Comparison of ENCODE assay signal across 27 mouse cellular contexts in the genomic region with DNA sequence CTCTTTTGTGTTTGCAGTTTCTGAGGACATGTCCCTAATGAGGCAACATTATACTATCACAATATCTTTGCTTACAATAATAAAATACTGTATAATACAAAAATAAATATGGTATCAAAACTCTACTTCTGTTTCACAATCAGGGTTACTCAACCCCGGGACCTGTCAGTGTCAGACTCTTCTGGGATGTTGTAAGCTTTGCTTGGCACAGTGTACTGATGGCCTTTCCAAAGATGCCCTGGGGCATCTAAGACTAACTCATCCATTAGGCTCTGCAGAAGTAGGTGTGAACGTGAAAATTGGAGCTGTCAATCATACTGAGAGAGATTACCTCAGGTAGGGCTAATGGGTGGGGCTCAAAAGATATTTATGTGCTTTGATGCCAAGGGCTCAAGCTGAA.
DNase-seq lines count a peak whose midpoint lies in the region; ATAC-seq and TF ChIP-seq lines count a peak whose summit lies in the region.
"Had no signal": no experiment of that assay in that cellular context is flagged by ENCODE, and none has a peak within 500 bp of the region (broad histone marks: within the 10 kb centered on the region; RNA-seq: fewer than 3 reads in every experiment).

No protein-coding gene starts in this region.

- peak; percentile 5 for DNase-seq in adrenal gland, postnatal 10 days
- no peak for DNase-seq in adrenal gland, postnatal 36 days
- peak; percentile 85 for DNase-seq in liver, adult 2 months (ENCODE audit: extremely low read depth, low read depth, low spot score)
- no peak for DNase-seq in liver, postnatal 0 days
- DNase-seq in fat pad, adult 2 months (ENCODE audit: extremely low read depth, low read depth, low spot score) = peak; percentile 94
- DNase-seq: adrenal gland, adult 8-10 months; cerebellum, adult 11 months; cerebellum, adult 2 months; cerebellum, adult 9-11 months; cerebellum, postnatal 25 days; embryo, embryonic 11 days; gastrocnemius, postnatal 14 days; kidney, adult 18-20 months; kidney, adult 9 months had no signal

- H3K9ac ChIP-seq in liver, adult 2 months (ENCODE audit: low read depth, low read length) = no peak overlapping the region
- no peak overlapping the region for H3K9ac ChIP-seq in liver, postnatal 0 days (replicated peaks)
- H3K9ac ChIP-seq in hindbrain, embryonic 12.5 days = no peak overlapping the region
- H3K9ac ChIP-seq in forebrain, embryonic 12.5 days = no peak overlapping the region
- H3K9ac ChIP-seq: embryonic facial prominence, embryonic 15.5 days; forebrain, embryonic 13.5 days; hindbrain, embryonic 14.5 days had no signal

- no peaks in the 10 kb centered on the region for H3K79me2 ChIP-seq in liver, adult 2 months (ENCODE audit: control insufficient read depth, insufficient read depth, low read length)

- H3K4me1 ChIP-seq in liver, adult 2 months (ENCODE audit: control insufficient read depth, insufficient read depth, low read length) = no peaks in the 10 kb centered on the region
- H3K4me1 ChIP-seq in liver, postnatal 0 days (ENCODE audit: insufficient read depth) = no peaks in the 10 kb centered on the region
- H3K4me1 ChIP-seq in hindbrain, embryonic 12.5 days = no peaks in the 10 kb centered on the region
- H3K4me1 ChIP-seq in forebrain, embryonic 12.5 days = no peaks in the 10 kb centered on the region
- H3K4me1 ChIP-seq: embryonic facial prominence, embryonic 15.5 days; forebrain, embryonic 13.5 days; hindbrain, embryonic 10.5 days had no signal

- TF ChIP-seq EP300 in liver, postnatal 0 days (IDR thresholded peaks at IDR 0.05; ENCODE audit: low read depth) = no peak

- no peak for TF ChIP-seq CTCF in liver, adult 2 months (IDR thresholded peaks at IDR 0.05; ENCODE audit: low read depth, low read length)
- no peak for TF ChIP-seq CTCF in liver, postnatal 0 days (IDR thresholded peaks at IDR 0.05; ENCODE audit: low read depth)

- H3K36me3 ChIP-seq in liver, adult 2 months (ENCODE audit: control insufficient read depth, insufficient read depth, low read length) = no peaks in the 10 kb centered on the region
- no peaks in the 10 kb centered on the region for H3K36me3 ChIP-seq in liver, postnatal 0 days (replicated peaks; ENCODE audit: insufficient read depth, low read length)
- no peaks in the 10 kb centered on the region for H3K36me3 ChIP-seq in hindbrain, embryonic 12.5 days
- H3K36me3 ChIP-seq in forebrain, embryonic 12.5 days (replicated peaks) = no peaks in the 10 kb centered on the region
- H3K36me3 ChIP-seq: embryonic facial prominence, embryonic 15.5 days; hindbrain, embryonic 10.5 days had no signal

- ATAC-seq in liver, postnatal 0 days = no peak
- ATAC-seq in hindbrain, embryonic 12.5 days (ENCODE audit: low FRiP score) = no peak
- no peak for ATAC-seq in forebrain, embryonic 12.5 days (ENCODE audit: low FRiP score)
- ATAC-seq: activated CD4-positive, CD25-positive, alpha-beta regulatory T cell, adult 4 months; CD4-positive, CD25-positive, alpha-beta regulatory T cell, adult 4 months; forebrain, embryonic 13.5 days; forebrain, embryonic 16.5 days; hindbrain, postnatal 0 days; inflammation-experienced regulatory T-cells, adult 6 months; intestine, embryonic 16.5 days had no signal

- no peaks in the 10 kb centered on the region for H3K9me3 ChIP-seq in liver, postnatal 0 days (ENCODE audit: low read length)
- H3K9me3 ChIP-seq in hindbrain, embryonic 12.5 days (replicated peaks) = no peaks in the 10 kb centered on the region
- no peaks in the 10 kb centered on the region for H3K9me3 ChIP-seq in forebrain, embryonic 12.5 days
- H3K9me3 ChIP-seq: embryonic facial prominence, embryonic 15.5 days; forebrain, embryonic 13.5 days; hindbrain, embryonic 10.5 days had no signal

- H3K4me2 ChIP-seq in liver, postnatal 0 days (ENCODE audit: low read depth, low read length) = no peak overlapping the region
- no peak overlapping the region for H3K4me2 ChIP-seq in hindbrain, embryonic 12.5 days (replicated peaks)
- no peak overlapping the region for H3K4me2 ChIP-seq in forebrain, embryonic 12.5 days
- H3K4me2 ChIP-seq: embryonic facial prominence, embryonic 15.5 days; forebrain, embryonic 13.5 days; heart, embryonic 11.5 days; hindbrain, embryonic 14.5 days had no signal

- 18% methylated on average over 2 of the region's 2 CpGs for WGBS in liver, adult 2 months
- 63% methylated on average over 2 of the region's 2 CpGs for WGBS in liver, postnatal 0 days (ENCODE audit: insufficient replicate concordance)
- 80% methylated on average over 2 of the region's 2 CpGs for WGBS in hindbrain, embryonic 12.5 days
- WGBS in forebrain, embryonic 12.5 days = 87% methylated on average over 2 of the region's 2 CpGs

- no peak overlapping the region for H3K4me3 ChIP-seq in liver, adult 2 months (ENCODE audit: insufficient read depth, low read depth, low read length)
- H3K4me3 ChIP-seq in liver, postnatal 0 days (ENCODE audit: low read depth, low read length) = no peak overlapping the region
- H3K4me3 ChIP-seq in hindbrain, embryonic 12.5 days = no peak overlapping the region
- H3K4me3 ChIP-seq in forebrain, embryonic 12.5 days (replicated peaks) = no peak overlapping the region
- H3K4me3 ChIP-seq: embryonic facial prominence, embryonic 15.5 days; forebrain, embryonic 13.5 days; hindbrain, embryonic 10.5 days had no signal

- no peaks in the 10 kb centered on the region for H3K27me3 ChIP-seq in liver, adult 2 months (ENCODE audit: control insufficient read depth, insufficient read depth, low read length)
- H3K27me3 ChIP-seq in liver, postnatal 0 days (ENCODE audit: insufficient read depth, low read length) = no peaks in the 10 kb centered on the region
- no peaks in the 10 kb centered on the region for H3K27me3 ChIP-seq in hindbrain, embryonic 12.5 days
- H3K27me3 ChIP-seq in forebrain, embryonic 12.5 days = no peaks in the 10 kb centered on the region
- H3K27me3 ChIP-seq: embryonic facial prominence, embryonic 15.5 days; forebrain, embryonic 13.5 days had no signal

- no peak overlapping the region for H3K27ac ChIP-seq in liver, adult 2 months (replicated peaks; ENCODE audit: insufficient read depth, low read depth, low read length)
- no peak overlapping the region for H3K27ac ChIP-seq in liver, postnatal 0 days (ENCODE audit: low read depth)
- no peak overlapping the region for H3K27ac ChIP-seq in hindbrain, embryonic 12.5 days
- H3K27ac ChIP-seq in forebrain, embryonic 12.5 days = no peak overlapping the region
- H3K27ac ChIP-seq: embryonic facial prominence, embryonic 15.5 days; forebrain, embryonic 13.5 days; hindbrain, embryonic 10.5 days; hindbrain, embryonic 14.5 days; hindbrain, postnatal 0 days had no signal

- TF ChIP-seq POLR2A in liver, adult 2 months (IDR thresholded peaks at IDR 0.05; ENCODE audit: extremely low read depth, insufficient read depth, low read length) = no peak

Comparison
In these comparisons a context has a peak if more than half of its experiments do, and no peak if none do; other contexts are left out.
1. DNase-seq: peak in adrenal gland, postnatal 10 days (single experiment), liver, adult 2 months (single experiment) and fat pad, adult 2 months (single experiment); none in adrenal gland, postnatal 36 days (0 of 2) and liver, postnatal 0 days (single experiment).